Mouse (Mus musculus) olfactory bulb, adult 2 months (tissue): Measurements from ENCODE around the gene Cyfip1.

Experiments
- CTCF ChIP-seq: fragments of 200-500 bp; IDR thresholded peaks from 2 replicates; pipeline ENCODE4 v1.5.1; 2012; ENCODE audit warnings: low read depth, mild to moderate bottlenecking, low read length, moderate library complexity; ENCODE audit not compliant: insufficient read depth
- POLR2A ChIP-seq: fragments of 200-500 bp; IDR thresholded peaks from 2 replicates; pipeline ENCODE4 v1.6.1; 2012; ENCODE audit warnings: mild to moderate bottlenecking, low read depth, low read length, moderate library complexity; ENCODE audit not compliant: insufficient read depth

- no peak for TF ChIP-seq CTCF
- TF ChIP-seq POLR2A, result no peak
Observed at GRCm38 (mm10) chr7:55927262-55927661, 85.7 kb downstream of the Cyfip1 start.
